Mouse (Mus musculus): ENCODE results near the gene Ubac1. TPM values are rescaled to one million over a fixed set of nuclear protein-coding genes. Genes with fewer than 3 reads are reported as not detected.

The Ubac1 gene
- total and polyA plus RNA-seq, 3 experiments: 80.3 to 99.7 (median 90.0) TPM

DNA sequence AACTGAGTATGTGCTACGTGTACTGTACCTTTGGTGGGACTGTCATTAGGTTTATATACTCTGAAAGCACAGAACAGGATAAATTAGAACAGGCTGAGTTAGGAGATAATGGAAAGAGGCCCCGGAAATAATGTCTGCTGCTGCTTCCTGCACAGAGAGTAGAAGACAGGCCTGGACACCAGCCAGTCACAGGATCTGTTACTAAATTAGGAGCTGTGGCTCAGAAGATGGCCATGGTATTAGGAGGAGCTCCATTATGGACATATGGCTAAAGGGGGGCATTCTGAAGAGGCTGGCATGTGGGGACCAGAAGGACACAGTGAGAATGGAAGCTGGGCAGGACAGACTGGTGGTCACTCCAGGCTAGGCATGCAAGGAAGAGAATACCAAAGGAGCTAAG lies 51.1 kb downstream of the Ubac1 start:
- dilution Hi-C loops (cut with MboI; ENCODE audit: extremely low pct_ligation_motif_present, extremely low pct_unique_long_range_greater_than_20kb, low sequenced_read_pairs): no loop called here
- no peak overlapping the region for H3K4me2 ChIP-seq (ENCODE audit: insufficient read depth, low read depth, poor library complexity, severe bottlenecking)
- peaks cover 21 to 76% of the 10 kb centered on the region in 2 experiments for H3K36me3 ChIP-seq (replicated peaks in 1 of 2; ENCODE audit: control insufficient read depth in 1 of 2, insufficient read depth in 1 of 2, low read length in 1 of 2)

DNA sequence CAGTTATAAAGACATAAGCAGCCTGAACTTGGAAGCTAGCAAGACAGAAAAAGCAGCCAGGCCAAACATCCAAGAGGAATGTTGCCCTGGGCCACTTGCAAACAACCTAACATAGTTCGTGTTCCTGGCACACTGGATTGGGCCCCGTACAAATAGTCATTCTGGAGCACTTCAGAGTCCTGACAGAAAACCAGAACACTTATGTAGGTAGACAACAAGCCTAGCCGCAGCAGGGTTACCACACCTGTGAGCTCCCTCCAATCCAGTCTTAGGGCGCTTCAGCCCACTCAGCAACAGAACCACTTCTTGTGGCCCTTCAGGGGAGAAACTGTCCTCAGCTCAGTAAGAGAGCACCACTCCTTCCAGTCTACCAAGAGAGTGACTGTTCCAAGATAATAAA lies 52.2 kb downstream of the Ubac1 start:
- in situ Hi-C loops (cut with MboI; ENCODE audit: low pct_ligation_motif_present, low pct_unique_long_range_greater_than_20kb, low sequenced_read_pairs): no loop called here
- dilution Hi-C loops (cut with MboI; ENCODE audit: extremely low pct_ligation_motif_present, extremely low pct_unique_long_range_greater_than_20kb, low sequenced_read_pairs): no loop called here
- no peak for DNase-seq (ENCODE audit: extremely low read depth)
- Histone ChIP-seq H3K9ac (ENCODE audit: insufficient read depth, low read depth) (no peak overlapping the region), H3K4me2 (ENCODE audit: insufficient read depth, low read depth, poor library complexity, severe bottlenecking) (no peak overlapping the region), H3K79me2 (replicated peaks; ENCODE audit: control insufficient read depth, extremely low read depth, insufficient read depth, poor library complexity, severe bottlenecking) (peaks cover 15% of the 10 kb centered on the region), H3K4me3 (replicated peaks in 1 of 3; ENCODE audit: low read depth in 2 of 3, low read length in 2 of 3, poor library complexity in 1 of 3) (no peak overlapping the region), H3K36me3 (replicated peaks in 1 of 2; ENCODE audit: control insufficient read depth in 1 of 2, insufficient read depth in 1 of 2, low read length in 1 of 2) (peaks cover 27 to 85% of the 10 kb centered on the region in 2 experiments), H3K9me3 (replicated peaks; ENCODE audit: low read length) (no peaks in the 10 kb centered on the region), H3K4me1 (ENCODE audit: control insufficient read depth in 1 of 2, insufficient read depth in 2 of 2) (peaks cover 3 to 29% of the 10 kb centered on the region in 2 experiments; a peak in 3 of 4 replicates), H3K27ac (ENCODE audit: insufficient read depth, low read depth) (no peak overlapping the region), H3K27me3 (replicated peaks) (no peaks in the 10 kb centered on the region)
- TF ChIP-seq POLR2A (IDR thresholded peaks at IDR 0.05; ENCODE audit: low read depth, low read length) (no peak), USF1 (IDR thresholded peaks at IDR 0.05; ENCODE audit: low read depth, low read length) (no peak), EP300 (IDR thresholded peaks at IDR 0.05; ENCODE audit: low read length) (no peak), KAT2A (IDR thresholded peaks at IDR 0.05; ENCODE audit: insufficient replicate concordance, low read length) (no peak), RCOR1 (conservative IDR thresholded peaks at IDR 0.05; ENCODE audit: low read depth, low read length) (no peak), MAFK (IDR thresholded peaks at IDR 0.05; ENCODE audit: insufficient replicate concordance, low read length) (no peak), GABPA (IDR thresholded peaks at IDR 0.05; ENCODE audit: insufficient replicate concordance, low read depth, low read length) (no peak), JUND (conservative IDR thresholded peaks at IDR 0.05; ENCODE audit: low read depth, low read length) (no peak), RAD21 (IDR thresholded peaks at IDR 0.05; ENCODE audit: low read depth, low read length) (no peak), E2F4 (IDR thresholded peaks at IDR 0.05; ENCODE audit: insufficient replicate concordance, low read depth, low read length) (no peak), MYC (IDR thresholded peaks at IDR 0.05; ENCODE audit: low read depth, low read length) (no peak), NRF1 (IDR thresholded peaks at IDR 0.05; ENCODE audit: low read depth, low read length) (no peak), JUN (IDR thresholded peaks at IDR 0.05; ENCODE audit: insufficient read depth, low read depth, low read length) (no peak), POLR2AphosphoS2 (IDR thresholded peaks at IDR 0.05; ENCODE audit: low read depth, low read length) (no peak)

More for the DNA sequence above, 51.1 kb downstream of the Ubac1 start:
- peaks cover 3 to 37% of the 10 kb centered on the region in 2 experiments; a peak in 3 of 4 replicates for H3K4me1 ChIP-seq (ENCODE audit: control insufficient read depth in 1 of 2, insufficient read depth in 2 of 2)
- no peaks in the 10 kb centered on the region for H3K9me3 ChIP-seq (replicated peaks; ENCODE audit: low read length)
- peaks cover 15% of the 10 kb centered on the region for H3K79me2 ChIP-seq (replicated peaks; ENCODE audit: control insufficient read depth, extremely low read depth, insufficient read depth, poor library complexity, severe bottlenecking)
- no peak overlapping the region for H3K9ac ChIP-seq (ENCODE audit: insufficient read depth, low read depth)
- H3K27me3 ChIP-seq (replicated peaks): no peaks in the 10 kb centered on the region
- TF ChIP-seq ETS1 (conservative IDR thresholded peaks at IDR 0.05; ENCODE audit: low read depth, low read length) (no peak), POLR2AphosphoS2 (IDR thresholded peaks at IDR 0.05; ENCODE audit: low read depth, low read length) (no peak), ZNF384 (IDR thresholded peaks at IDR 0.05; ENCODE audit: low read depth, low read length) (no peak), POLR2A (IDR thresholded peaks at IDR 0.05; ENCODE audit: low read depth, low read length) (no peak), NELFE (IDR thresholded peaks at IDR 0.05; ENCODE audit: low read depth, low read length) (no peak), ELF1 (IDR thresholded peaks at IDR 0.05; ENCODE audit: low read depth, low read length) (no peak), MAZ (IDR thresholded peaks at IDR 0.05; ENCODE audit: low read depth, low read length) (no peak), MXI1 (IDR thresholded peaks at IDR 0.05; ENCODE audit: low read depth, low read length) (no peak), USF1 (IDR thresholded peaks at IDR 0.05; ENCODE audit: low read depth, low read length) (no peak), RAD21 (IDR thresholded peaks at IDR 0.05; ENCODE audit: low read depth, low read length) (no peak), MEF2A (IDR thresholded peaks at IDR 0.05; ENCODE audit: borderline replicate concordance, low read depth, low read length) (no peak)
- H3K4me3 ChIP-seq (replicated peaks in 1 of 3; ENCODE audit: low read depth in 2 of 3, low read length in 2 of 3, poor library complexity in 1 of 3): no peak overlapping the region
- no peak overlapping the region for H3K27ac ChIP-seq (ENCODE audit: insufficient read depth, low read depth)
- in situ Hi-C loops (cut with MboI; ENCODE audit: low pct_ligation_motif_present, low pct_unique_long_range_greater_than_20kb, low sequenced_read_pairs): no loop called here
- DNase-seq (ENCODE audit: extremely low read depth): no peak

All from CH12.LX (cell line).